Mouse (Mus musculus) limb, embryonic 10.5 days (tissue): Measurements from ENCODE around the gene Cfap54. TPM values are rescaled to one million over a fixed set of nuclear protein-coding genes. Genes with fewer than 3 reads are reported as not detected.

Experiments
- DNase-seq: peaks from one replicate; pipeline ENCODE4 v3.0.0-alpha.2; 2017; ENCODE audit warnings: low spot score
- H3K27ac ChIP-seq: fragments of 300-500 bp; sonication (generic); 2 replicates; pipeline ENCODE4 v1.5.1; 2016; ENCODE audit warnings: mild to moderate bottlenecking
- H3K27me3 ChIP-seq: fragments of 300-500 bp; sonication (generic); 2 replicates; pipeline ENCODE4 v1.6.1; 2016; ENCODE audit warnings: low read depth, mild to moderate bottlenecking; ENCODE audit not compliant: poor library complexity, severe bottlenecking
- H3K36me3 ChIP-seq: fragments of 300-500 bp; sonication (generic); 2 replicates; pipeline ENCODE4 v1.6.1; 2016; ENCODE audit warnings: mild to moderate bottlenecking, moderate library complexity
- H3K4me1 ChIP-seq: fragments of 300-500 bp; sonication (generic); 2 replicates; pipeline ENCODE4 v1.6.1; 2016
- H3K4me3 ChIP-seq: fragments of 300-500 bp; sonication (generic); 2 replicates; pipeline ENCODE4 v1.5.1; 2016; ENCODE audit warnings: mild to moderate bottlenecking, moderate library complexity
- H3K9me3 ChIP-seq: fragments of 300-500 bp; sonication (generic); replicated peaks from 2 replicates; pipeline ENCODE4 v1.6.1; 2016; ENCODE audit warnings: mild to moderate bottlenecking
- WGBS: fragments of 180-500 bp; shearing (Covaris S2); methylation state at CpG from one replicate; pipeline ENCODE4 v1.1.7; 2016; 5-methylcytosine and 5-hydroxymethylcytosine counted together
- polyA plus RNA-seq: library from polyadenylated mRNA; unstranded; fragments of >200 nt; fragmentation: Nextera tagmentation; extraction: Ambion mirVana; gene quantifications from 2 replicates; pipeline ENCODE4 v1.2.1, GENCODE M21; 2016

Cfap54 gene
- polyA plus RNA-seq, 1 experiment from 2014 or later, result 0.08 TPM

- no peak overlapping the region for H3K4me3 ChIP-seq
- DNase-seq, result no peak
- no peaks in the 10 kb centered on the region for H3K36me3 ChIP-seq
- WGBS, result 84% methylated on average over 6 of the region's 6 CpGs
- H3K4me1 ChIP-seq, result no peaks in the 10 kb centered on the region
- H3K27me3 ChIP-seq, result no peaks in the 10 kb centered on the region
- H3K9me3 ChIP-seq, result no peaks in the 10 kb centered on the region
- no peak overlapping the region for H3K27ac ChIP-seq
These were observed 8.8 kb upstream of the Cfap54 start for GRCm38 (mm10) chr10:93090241-93090640.

- Histone ChIP-seq H3K27me3 (no peaks in the 10 kb centered on the region), H3K9me3 (no peaks in the 10 kb centered on the region), H3K36me3 (no peaks in the 10 kb centered on the region), H3K4me3 (no peak overlapping the region), H3K27ac (no peak overlapping the region), H3K4me1 (peaks cover 4% of the 10 kb centered on the region)
- DNase-seq, result no peak
- 73% methylated on average over 11 of the region's 11 CpGs for WGBS
These were observed 7.1 kb upstream of the Cfap54 start for GRCm38 (mm10) chr10:93088396-93089048.

GRCm38 (mm10) chr10:93087504-93087903 lies 6.1 kb upstream of the Cfap54 start:
- 91% methylated on average over 7 of the region's 7 CpGs for WGBS
- Histone ChIP-seq H3K27ac (no peak overlapping the region), H3K9me3 (no peaks in the 10 kb centered on the region), H3K4me1 (peaks cover 11% of the 10 kb centered on the region), H3K4me3 (no peak overlapping the region), H3K27me3 (no peaks in the 10 kb centered on the region), H3K36me3 (no peaks in the 10 kb centered on the region)
- no peak for DNase-seq

- H3K4me1 ChIP-seq, result peaks cover 21% of the 10 kb centered on the region
- H3K27me3 ChIP-seq, result no peaks in the 10 kb centered on the region
- no peaks in the 10 kb centered on the region for H3K9me3 ChIP-seq
- 63% methylated on average over 8 of the region's 8 CpGs for WGBS
- no peaks in the 10 kb centered on the region for H3K36me3 ChIP-seq
- no peak overlapping the region for H3K4me3 ChIP-seq
- H3K27ac ChIP-seq, result no peak overlapping the region
- DNase-seq, result no peak
These were observed 2.5 kb upstream of the Cfap54 start for GRCm38 (mm10) chr10:93083963-93084340.

GRCm38 (mm10) chr10:93083198-93083962 lies 2.0 kb upstream of the Cfap54 start:
- WGBS, result 10% methylated on average over 17 of the region's 17 CpGs
- no peak for DNase-seq
- H3K36me3 ChIP-seq, result no peaks in the 10 kb centered on the region
- H3K27me3 ChIP-seq, result no peaks in the 10 kb centered on the region
- peak overlapping the region; percentile 42 for H3K4me3 ChIP-seq
- H3K27ac ChIP-seq, result peak overlapping the region; percentile 50; the same call in 1 of the 2 replicates
- no peaks in the 10 kb centered on the region for H3K9me3 ChIP-seq
- H3K4me1 ChIP-seq, result peaks cover 21% of the 10 kb centered on the region

GRCm38 (mm10) chr10:93079486-93079885 lies 1.9 kb downstream of the Cfap54 start:
- H3K4me1 ChIP-seq, result peaks cover 21% of the 10 kb centered on the region
- no peak overlapping the region for H3K4me3 ChIP-seq
- WGBS, result 94% methylated on average over 3 of the region's 3 CpGs
- no peaks in the 10 kb centered on the region for H3K36me3 ChIP-seq
- H3K27me3 ChIP-seq, result no peaks in the 10 kb centered on the region
- H3K27ac ChIP-seq, result no peak overlapping the region
- DNase-seq, result no peak
- H3K9me3 ChIP-seq, result no peaks in the 10 kb centered on the region

GRCm38 (mm10) chr10:93077935-93078479 lies 3.4 kb downstream of the Cfap54 start:
- no peak overlapping the region for H3K27ac ChIP-seq
- no peaks in the 10 kb centered on the region for H3K27me3 ChIP-seq
- DNase-seq, result no peak
- peaks cover 12% of the 10 kb centered on the region for H3K4me1 ChIP-seq
- no peaks in the 10 kb centered on the region for H3K36me3 ChIP-seq
- H3K4me3 ChIP-seq, result no peak overlapping the region
- H3K9me3 ChIP-seq, result no peaks in the 10 kb centered on the region
- WGBS, result 80% methylated on average over 11 of the region's 11 CpGs

- no peak for DNase-seq
- no peak overlapping the region for H3K4me3 ChIP-seq
- peaks cover 7% of the 10 kb centered on the region for H3K4me1 ChIP-seq
- 81% methylated on average over 9 of the region's 9 CpGs for WGBS
- H3K27me3 ChIP-seq, result no peaks in the 10 kb centered on the region
- H3K36me3 ChIP-seq, result no peaks in the 10 kb centered on the region
- no peaks in the 10 kb centered on the region for H3K9me3 ChIP-seq
- no peak overlapping the region for H3K27ac ChIP-seq
These were observed 5.0 kb downstream of the Cfap54 start for GRCm38 (mm10) chr10:93076376-93076775.

- H3K27ac ChIP-seq, result no peak overlapping the region
- H3K4me1 ChIP-seq, result peaks cover 1% of the 10 kb centered on the region; the same call in 1 of the 2 replicates
- H3K36me3 ChIP-seq, result no peaks in the 10 kb centered on the region
- 90% methylated on average over 8 of the region's 8 CpGs for WGBS
- no peak for DNase-seq
- no peaks in the 10 kb centered on the region for H3K27me3 ChIP-seq
- no peaks in the 10 kb centered on the region for H3K9me3 ChIP-seq
- H3K4me3 ChIP-seq, result no peak overlapping the region
These were observed 5.6 kb downstream of the Cfap54 start for GRCm38 (mm10) chr10:93075856-93076255.

GRCm38 (mm10) chr10:93072769-93073168 lies 8.6 kb downstream of the Cfap54 start:
- H3K4me1 ChIP-seq, result peaks cover 4% of the 10 kb centered on the region; the same call in 1 of the 2 replicates
- no peaks in the 10 kb centered on the region for H3K27me3 ChIP-seq
- 91% methylated on average over 2 of the region's 2 CpGs for WGBS
- H3K9me3 ChIP-seq, result no peaks in the 10 kb centered on the region
- no peak overlapping the region for H3K27ac ChIP-seq
- no peak for DNase-seq
- H3K4me3 ChIP-seq, result no peak overlapping the region
- no peaks in the 10 kb centered on the region for H3K36me3 ChIP-seq

GRCm38 (mm10) chr10:93071753-93072152 lies 9.7 kb downstream of the Cfap54 start:
- Histone ChIP-seq H3K4me3 (no peak overlapping the region), H3K27me3 (no peaks in the 10 kb centered on the region)
- WGBS, result 82% methylated on average over 3 of the region's 3 CpGs

GRCm38 (mm10) chr10:93070121-93070898 lies 11.1 kb downstream of the Cfap54 start:
- peaks cover 4% of the 10 kb centered on the region; the same call in 1 of the 2 replicates for H3K4me1 ChIP-seq
- no peaks in the 10 kb centered on the region for H3K36me3 ChIP-seq
- no peak overlapping the region for H3K4me3 ChIP-seq
- H3K27me3 ChIP-seq, result no peaks in the 10 kb centered on the region
- no peak for DNase-seq
- 79% methylated on average over 9 of the region's 9 CpGs for WGBS
- no peaks in the 10 kb centered on the region for H3K9me3 ChIP-seq
- H3K27ac ChIP-seq, result no peak overlapping the region

More at GRCm38 (mm10) chr10:93071753-93072152, 9.7 kb downstream of the Cfap54 start:
- H3K9me3 ChIP-seq, result no peaks in the 10 kb centered on the region
- H3K36me3 ChIP-seq, result no peaks in the 10 kb centered on the region
- H3K4me1 ChIP-seq, result peaks cover 4% of the 10 kb centered on the region; the same call in 1 of the 2 replicates
- DNase-seq, result no peak
- H3K27ac ChIP-seq, result no peak overlapping the region
